Mouse (Mus musculus): ENCODE data around the gene Il23r.

- no peak for TF ChIP-seq CTCF (IDR thresholded peaks at IDR 0.05; ENCODE audit: low read depth, low read length)
- TF ChIP-seq POLR2A (IDR thresholded peaks at IDR 0.05; ENCODE audit: extremely low read depth, insufficient read depth, low read length) = no peak
Observed at GRCm38 (mm10) chr6:67431808-67432207, 59.8 kb downstream of the Il23r start.

Measured in liver, adult 2 months (tissue).